ENCODE assay signal across 8 mouse cellular contexts in the genomic region with DNA sequence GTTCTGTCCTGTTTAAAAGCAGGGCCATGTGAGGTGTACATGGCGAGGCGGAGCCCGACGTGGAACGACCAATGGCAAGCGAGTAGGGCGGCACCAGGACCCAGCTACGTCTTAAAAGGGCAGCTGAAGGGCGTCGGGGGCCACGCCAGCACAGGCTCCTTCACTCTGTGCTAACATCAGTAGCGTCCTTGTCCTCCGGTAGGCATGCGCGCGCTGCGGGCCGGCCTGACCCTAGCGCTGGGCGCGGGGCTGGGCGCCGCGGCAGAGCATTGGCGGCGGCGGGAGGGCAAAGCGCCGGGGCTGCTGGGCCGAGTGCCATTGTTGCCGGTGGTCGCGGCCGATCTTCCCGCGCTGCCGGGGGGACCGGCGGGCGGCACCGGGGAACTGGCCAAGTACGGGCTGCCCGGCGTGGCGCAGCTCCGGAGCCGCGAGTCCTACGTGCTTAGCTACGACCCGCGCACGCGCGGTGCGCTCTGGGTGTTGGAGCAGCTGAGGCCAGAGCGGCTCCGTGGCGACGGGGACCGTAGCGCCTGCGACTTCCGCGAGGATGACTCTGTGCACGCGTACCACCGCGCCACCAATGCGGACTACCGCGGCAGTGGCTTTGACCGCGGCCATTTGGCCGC. TPM values are rescaled to one million over a fixed set of nuclear protein-coding genes. Genes with fewer than 3 reads are reported as not detected.
DNase-seq lines count a peak whose midpoint lies in the region; ATAC-seq lines count a peak whose summit lies in the region.

A gene (plus strand): TSS at position 123 of the 626 bp plus-strand sequence.

- H3K27me3 ChIP-seq in hindbrain, embryonic 14.5 days (ENCODE audit: control insufficient read depth, insufficient read depth, low read length), result no peaks in the 10 kb centered on the region

- peak within 1 kb of the TSS; percentile 93 for H3K4me2 ChIP-seq in hindbrain, embryonic 14.5 days (replicated peaks)

- peak within 1 kb of the TSS; percentile 86 for H3K9ac ChIP-seq in hindbrain, embryonic 14.5 days

- ATAC-seq in hindbrain, embryonic 14.5 days (ENCODE audit: low FRiP score), result peak; percentile 96

- peaks cover 38% of the 10 kb centered on the region for H3K36me3 ChIP-seq in hindbrain, embryonic 14.5 days (replicated peaks; ENCODE audit: control insufficient read depth, insufficient read depth)

- peaks cover 6% of the 10 kb centered on the region for H3K9me3 ChIP-seq in hindbrain, embryonic 14.5 days (ENCODE audit: control insufficient read depth, low read length)

- peak; percentile 93 for DNase-seq in R1 (ENCODE audit: low read depth, low spot score)
- DNase-seq in cerebellum, postnatal 25 days, result peak; percentile 95 to 96
- peak; percentile 87 to 92 for DNase-seq in frontal cortex, postnatal 36 days (ENCODE audit: low spot score in 2 of 2)
- DNase-seq in hindbrain, embryonic 14.5 days (ENCODE audit: low spot score), result peak; percentile 88
- peak; percentile 85 to 88 for DNase-seq in layer of hippocampus, postnatal 36 days
- peak; percentile 92 for DNase-seq in lung, postnatal 25 days (ENCODE audit: low spot score)
- DNase-seq in retina, adult 2 months (ENCODE audit: low read depth, low spot score), result peak; percentile 69
- DNase-seq in thymus, postnatal 25 days, result peak; percentile 80

- H3K4me3 ChIP-seq in hindbrain, embryonic 14.5 days (replicated peaks; ENCODE audit: low read length), result peak within 1 kb of the TSS; percentile 63

- H3K4me1 ChIP-seq in hindbrain, embryonic 14.5 days (replicated peaks; ENCODE audit: control insufficient read depth, insufficient read depth, low read length), result peaks cover 10% of the 10 kb centered on the region

- under 1% methylated on average over 74 of the region's 75 CpGs for WGBS in hindbrain, embryonic 14.5 days

- H3K27ac ChIP-seq in hindbrain, embryonic 14.5 days, result peak within 1 kb of the TSS; percentile 94

RNA-seq across cellular contexts. Expression of the gene that starts here (rescaled TPM):
- 29.8 and 31.0 TPM in 2 replicates for polyA plus RNA-seq in hindbrain, embryonic 14.5 days (2014; fragmentation: Nextera tagmentation; extraction: Ambion mirVana)
- 10 to 100 TPM; 21.3 to 21.9 TPM for total RNA-seq in layer of hippocampus, postnatal 36 days (2021)

Comparison
In these comparisons a context has a peak if more than half of its experiments do, and no peak if none do; other contexts are left out.
1. Peak in every context shown above with its lines: DNase-seq, ATAC-seq, H3K4me3 ChIP-seq and H3K27ac ChIP-seq.